Mouse (Mus musculus): Measurements from ENCODE around the gene Tmem202.

The Tmem202 gene

GRCm38 (mm10) chr9:59539441-59540137 lies at the start of gene Tmem202, which contains the start of gene Hexa:
Tmem202 (minus strand) TSS chr9:59539847.
Hexa (plus strand) TSS chr9:59539540.
- DNase-seq = peak; percentile 83

GRCm38 (mm10) chr9:59588710-59589671 lies 49.3 kb upstream of the Tmem202 start:
- peak; percentile 64 for DNase-seq

DNA sequence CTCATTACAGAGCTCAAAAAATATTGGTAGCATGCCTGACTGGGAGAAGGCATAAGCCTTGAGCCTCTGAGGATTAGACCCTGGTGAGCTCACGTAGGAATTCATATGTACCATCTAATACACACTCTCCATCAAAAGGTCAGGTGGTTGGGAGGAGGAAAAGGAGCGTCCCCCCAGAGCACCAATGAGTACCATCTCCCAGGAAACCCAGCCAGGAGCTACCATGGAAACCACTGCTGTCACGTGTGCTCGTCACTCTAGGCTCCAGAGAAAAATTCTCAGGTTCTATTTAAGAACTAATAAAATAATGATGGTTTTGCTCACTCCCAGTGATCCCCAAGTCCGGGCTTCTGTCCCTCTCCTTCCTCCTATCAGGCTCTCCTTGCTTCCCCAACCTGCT lies 48.6 kb upstream of the Tmem202 start:
- peak; percentile 36 for DNase-seq

GRCm38 (mm10) chr9:59584871-59585308 lies 45.2 kb upstream of the Tmem202 start:
- peak; percentile 76 for DNase-seq

GRCm38 (mm10) chr9:59578505-59578867 lies 38.8 kb upstream of the Tmem202 start:
- DNase-seq = no peak

DNA sequence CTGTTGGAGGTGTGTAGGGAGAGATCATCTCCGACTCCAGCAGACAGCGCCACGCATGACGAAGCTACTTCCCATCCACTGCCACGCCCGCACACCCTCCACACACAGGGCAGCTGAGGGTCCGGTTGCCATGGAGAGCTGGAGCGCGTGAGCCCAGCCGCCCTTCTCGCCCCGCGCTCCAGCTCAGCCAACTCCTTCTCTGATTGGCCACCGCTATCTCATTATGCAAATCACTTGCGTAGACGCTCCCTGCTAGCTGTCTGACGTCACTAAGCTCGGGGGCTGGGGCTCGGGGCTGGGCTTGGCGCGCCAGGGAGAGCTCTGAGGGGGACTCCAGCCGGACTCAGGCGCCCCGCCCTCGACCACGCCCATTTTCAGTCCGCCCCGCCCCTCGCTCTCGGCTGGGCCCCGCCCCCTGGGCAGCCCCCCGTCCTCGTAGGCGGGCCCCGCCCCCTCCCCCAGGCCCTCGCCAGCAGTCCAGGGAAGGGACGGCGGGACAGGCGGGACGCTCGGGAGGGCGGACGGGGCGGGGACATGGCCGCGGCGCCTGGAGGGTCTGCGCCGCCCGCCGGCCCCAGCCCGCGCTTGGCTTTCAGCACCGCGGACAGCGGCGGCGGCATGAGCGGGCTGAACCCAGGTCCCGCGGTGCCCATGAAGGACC lies 38.3 kb upstream of the Tmem202 start, which contains the start of gene Celf6:
Gene Celf6 (plus strand): TSS at position 74 of the 661 bp plus-strand sequence.
- DNase-seq = peak; percentile 90

GRCm38 (mm10) chr9:59577401-59577800 lies 37.8 kb upstream of the Tmem202 start:
- DNase-seq = no peak

DNA sequence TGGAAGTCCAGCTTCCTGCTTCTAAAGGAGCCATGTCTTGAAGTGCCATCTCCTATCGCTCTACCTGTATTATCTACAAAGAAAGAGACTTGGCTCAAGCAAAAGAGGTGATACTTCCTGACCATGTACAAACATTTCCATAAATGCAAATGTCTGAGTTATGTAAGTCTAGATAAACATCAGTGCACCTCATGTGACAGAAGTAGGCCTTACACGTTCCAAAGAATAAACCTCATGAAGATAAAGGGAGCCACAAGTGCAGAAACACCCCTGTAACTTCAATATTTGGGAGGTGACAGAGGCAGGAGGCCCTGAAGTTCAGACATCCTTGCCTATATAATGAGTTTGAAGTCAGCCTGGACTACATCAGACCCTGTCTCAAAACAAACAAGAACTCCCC lies 32.2 kb upstream of the Tmem202 start:
- DNase-seq = no peak

DNA sequence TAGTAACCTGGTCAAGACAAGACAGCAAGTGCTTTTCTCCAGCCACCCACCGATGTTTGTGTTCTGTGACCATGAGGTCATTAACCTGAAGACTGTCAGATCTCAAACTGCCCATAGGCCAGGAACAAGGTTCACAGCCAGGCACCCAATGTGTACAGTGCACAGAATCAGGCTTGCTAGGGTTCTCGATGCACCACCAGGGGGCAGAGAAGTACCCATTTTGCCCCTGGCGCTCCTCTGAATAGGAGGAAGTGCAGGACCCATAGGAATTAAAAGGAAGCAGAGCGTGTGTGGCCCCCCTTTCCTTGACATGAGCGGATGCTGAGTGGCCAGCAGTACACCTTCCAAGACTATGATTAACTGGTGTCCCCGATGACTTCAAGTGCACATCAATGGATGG lies 27.5 kb upstream of the Tmem202 start:
- peak; percentile 72 for DNase-seq

- DNase-seq = peak; percentile 82
Measured at GRCm38 (mm10) chr9:59565600-59565999, 26.0 kb upstream of the Tmem202 start.

GRCm38 (mm10) chr9:59553719-59554118 lies 14.1 kb upstream of the Tmem202 start:
- DNase-seq = no peak

DNA sequence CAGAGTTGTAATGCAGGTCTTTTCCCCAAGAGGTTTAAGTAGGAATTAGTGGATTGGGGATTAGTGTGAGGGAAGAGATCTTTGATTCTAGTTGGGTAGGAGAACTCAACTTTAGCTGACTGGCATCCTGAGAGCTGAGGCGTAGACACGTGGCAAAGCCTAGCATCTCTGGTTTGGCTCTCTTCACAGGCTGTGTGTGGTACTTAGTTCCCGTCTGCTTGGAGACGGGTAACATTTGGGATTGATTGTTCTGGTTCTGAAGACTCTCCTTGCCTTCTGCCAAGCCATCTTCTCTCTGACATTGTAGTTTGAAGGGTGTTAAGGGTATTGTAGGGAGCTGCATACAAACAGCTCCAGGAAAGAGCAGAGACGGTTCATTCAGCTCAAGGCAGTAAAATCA lies 13.0 kb upstream of the Tmem202 start:
- no peak for DNase-seq

DNA sequence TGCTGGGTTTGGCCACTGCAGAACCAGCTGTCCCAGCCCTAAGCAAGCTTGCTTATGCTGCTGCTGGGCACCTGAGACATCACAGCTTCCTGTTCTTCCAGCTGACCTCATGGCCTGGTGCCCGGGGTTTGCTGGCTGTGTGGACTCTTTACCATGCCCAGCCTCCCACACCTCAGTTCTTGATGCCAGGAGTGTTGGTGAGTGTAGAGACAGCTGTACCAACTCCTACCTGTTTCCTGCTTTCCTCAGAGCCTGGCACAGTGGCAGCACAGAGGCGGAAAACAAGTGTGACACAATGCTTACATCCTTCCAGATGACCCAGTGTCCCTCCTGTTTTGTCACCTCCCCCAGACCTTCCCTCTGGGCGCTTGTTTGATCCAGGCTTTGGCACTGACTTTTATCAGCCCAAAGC lies 12.0 kb upstream of the Tmem202 start:
- no peak for DNase-seq

GRCm38 (mm10) chr9:59551017-59551416 lies 11.4 kb upstream of the Tmem202 start:
- DNase-seq = no peak

DNA sequence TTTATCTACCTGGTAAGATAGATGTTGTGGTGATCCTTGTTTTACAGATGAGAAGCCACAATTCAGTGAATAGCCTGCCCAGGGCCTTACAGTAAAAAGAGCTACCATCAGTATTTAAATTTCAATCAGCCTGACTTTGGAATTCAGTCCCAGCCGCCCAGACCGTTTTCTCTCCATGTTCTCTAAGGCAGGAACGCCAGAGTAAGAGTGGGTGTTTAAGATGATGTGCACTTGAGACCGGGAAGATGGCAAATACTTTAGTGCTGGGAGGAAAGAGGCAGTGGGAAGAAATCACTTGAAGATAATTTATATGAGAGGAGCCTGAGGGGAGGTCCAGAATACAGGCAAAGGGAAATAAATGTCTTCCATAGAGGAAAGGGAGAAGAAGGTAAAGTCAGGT lies 10.4 kb upstream of the Tmem202 start:
- no peak for DNase-seq

DNA sequence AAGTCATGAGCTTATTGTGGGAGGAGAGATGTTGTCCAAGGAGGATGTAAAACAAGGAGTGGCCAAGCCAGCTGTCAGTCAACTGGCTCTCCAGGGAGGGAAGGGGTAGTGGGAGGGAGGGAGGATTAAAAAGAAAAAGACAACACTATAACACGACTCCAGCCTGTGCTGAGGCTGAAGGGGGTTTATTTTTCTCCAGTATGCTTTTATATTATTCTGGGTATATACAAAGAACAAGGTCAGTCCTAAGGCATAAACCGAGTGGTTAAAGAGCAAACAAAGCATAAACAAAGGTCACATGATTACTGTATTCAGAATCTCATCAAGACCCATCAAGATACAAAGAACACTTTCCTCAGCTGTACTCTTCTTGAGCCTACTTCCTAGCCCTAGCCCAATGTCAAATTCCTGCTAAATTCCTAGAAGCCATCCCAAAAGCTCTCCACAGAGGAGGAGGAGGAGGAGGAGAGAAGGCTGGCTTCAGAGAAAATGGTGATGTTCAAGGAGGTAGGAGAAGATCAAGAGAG lies 9.4 kb upstream of the Tmem202 start:
- no peak for DNase-seq

- no peak for DNase-seq
Measured at GRCm38 (mm10) chr9:59547869-59548268, 8.2 kb upstream of the Tmem202 start.

DNA sequence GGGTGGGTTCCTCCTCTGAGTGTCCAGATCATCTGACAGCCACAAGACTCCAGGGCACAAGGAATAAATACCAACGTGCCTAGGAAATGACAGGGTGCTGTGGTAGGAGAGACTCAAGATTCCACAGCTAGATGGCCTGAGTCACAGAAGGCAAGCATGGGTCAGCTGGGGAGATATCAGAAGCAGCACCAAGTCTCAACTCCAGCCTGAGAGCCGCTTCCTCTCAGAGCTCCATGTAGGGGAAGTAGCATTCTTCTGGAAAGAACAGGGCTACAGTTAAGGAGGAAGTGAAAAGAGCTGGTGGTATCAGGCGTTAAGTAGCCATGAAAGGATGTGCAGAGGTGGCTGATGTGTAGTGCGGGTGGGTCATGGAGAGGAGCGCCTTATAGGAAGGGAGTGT lies 5.1 kb upstream of the Tmem202 start:
- DNase-seq = no peak

DNA sequence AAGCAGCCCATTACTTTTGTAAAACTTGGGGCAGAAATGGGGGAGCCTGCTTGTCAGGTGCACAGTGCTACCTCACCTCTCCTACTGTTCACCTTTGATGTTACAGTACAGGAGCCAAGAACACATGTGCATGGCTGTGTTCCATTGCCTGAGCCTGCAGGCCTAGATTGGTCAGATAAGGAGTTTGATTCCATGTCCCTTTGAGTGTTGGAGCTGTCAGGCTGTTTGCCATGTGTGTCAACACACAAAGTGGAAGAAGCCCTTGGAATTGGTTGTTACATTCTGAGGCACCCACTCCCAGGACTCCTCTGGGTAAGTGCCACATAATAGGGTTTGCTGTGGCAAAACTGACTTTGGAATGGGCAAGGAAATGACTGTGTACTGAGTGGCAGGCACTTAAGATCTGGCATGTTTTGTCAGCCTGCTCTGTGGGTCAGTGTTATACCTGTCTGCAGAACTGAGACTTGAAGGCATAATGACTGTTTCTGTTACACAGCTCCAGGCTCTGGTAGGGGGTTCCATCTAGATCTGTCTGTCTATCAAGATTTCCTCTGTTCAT lies 3.2 kb upstream of the Tmem202 start:
- no peak for DNase-seq

- no peak for DNase-seq
Measured at GRCm38 (mm10) chr9:59541617-59542016, 2.0 kb upstream of the Tmem202 start.

DNA sequence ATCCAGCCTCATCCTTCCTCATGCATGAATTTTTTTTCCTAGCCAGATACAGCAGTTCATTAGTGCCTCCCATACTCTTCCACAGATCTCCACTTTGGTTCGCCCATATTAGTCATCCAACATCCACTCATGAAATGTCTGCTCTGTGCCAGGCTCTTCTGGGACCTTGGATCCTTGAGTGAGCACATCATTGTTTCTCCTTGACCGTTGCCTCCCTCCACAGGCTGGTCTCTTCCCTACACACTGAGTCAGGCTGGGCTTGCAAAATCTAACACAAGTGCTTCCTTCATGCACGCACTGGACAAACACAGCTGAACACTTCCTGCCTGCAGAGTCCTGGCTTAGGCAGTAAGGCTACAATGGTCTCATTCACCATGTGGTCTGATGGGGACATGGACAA lies 2.0 kb downstream of the Tmem202 start:
- DNase-seq = no peak

DNA sequence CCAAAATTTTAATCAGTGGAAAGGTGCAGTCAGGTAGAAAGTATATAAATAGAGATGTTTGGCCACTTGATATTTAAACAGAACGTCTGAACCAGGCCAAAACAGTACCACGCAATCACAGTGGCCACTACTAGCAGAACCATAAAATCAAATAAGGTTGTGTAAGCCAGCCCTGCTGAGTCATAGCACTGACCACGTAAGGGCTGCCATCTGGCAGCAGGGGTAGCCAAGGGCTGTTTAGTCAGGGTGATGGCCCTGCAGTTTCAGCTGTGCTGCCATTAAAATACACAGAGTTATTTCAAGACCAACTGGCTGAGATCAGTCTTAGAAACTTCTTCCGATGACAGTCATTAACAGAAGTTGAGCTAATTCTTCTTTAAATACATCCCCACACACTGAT lies 5.8 kb downstream of the Tmem202 start:
- no peak for DNase-seq

- no peak for DNase-seq
Measured at GRCm38 (mm10) chr9:59533422-59533821, 6.2 kb downstream of the Tmem202 start.
